Mouse (Mus musculus): ENCODE measurements around the gene Slc9a1. TPM values are rescaled to one million over a fixed set of nuclear protein-coding genes. Genes with fewer than 3 reads are reported as not detected.

Slc9a1 gene
- polyA plus RNA-seq, 1 experiment from 2014 or later: 9.4 TPM

- Histone ChIP-seq H3K4me2 (no peak overlapping the region), H3K27ac (no peak overlapping the region), H3K9ac (no peak overlapping the region), H3K4me3 (no peak overlapping the region), H3K27me3 (no peaks in the 10 kb centered on the region), H3K4me1 (no peaks in the 10 kb centered on the region), H3K36me3 (no peaks in the 10 kb centered on the region), H3K9me3 (no peaks in the 10 kb centered on the region)
- WGBS: 67% methylated on average over 4 of the region's 4 CpGs
- no peak for ATAC-seq (ENCODE audit: insufficient number of reproducible peaks, insufficient read depth, low FRiP score, low TSS enrichment, low read depth)
Observed at GRCm38 (mm10) chr4:133347624-133348023, 21.9 kb upstream of the Slc9a1 start.

DNA sequence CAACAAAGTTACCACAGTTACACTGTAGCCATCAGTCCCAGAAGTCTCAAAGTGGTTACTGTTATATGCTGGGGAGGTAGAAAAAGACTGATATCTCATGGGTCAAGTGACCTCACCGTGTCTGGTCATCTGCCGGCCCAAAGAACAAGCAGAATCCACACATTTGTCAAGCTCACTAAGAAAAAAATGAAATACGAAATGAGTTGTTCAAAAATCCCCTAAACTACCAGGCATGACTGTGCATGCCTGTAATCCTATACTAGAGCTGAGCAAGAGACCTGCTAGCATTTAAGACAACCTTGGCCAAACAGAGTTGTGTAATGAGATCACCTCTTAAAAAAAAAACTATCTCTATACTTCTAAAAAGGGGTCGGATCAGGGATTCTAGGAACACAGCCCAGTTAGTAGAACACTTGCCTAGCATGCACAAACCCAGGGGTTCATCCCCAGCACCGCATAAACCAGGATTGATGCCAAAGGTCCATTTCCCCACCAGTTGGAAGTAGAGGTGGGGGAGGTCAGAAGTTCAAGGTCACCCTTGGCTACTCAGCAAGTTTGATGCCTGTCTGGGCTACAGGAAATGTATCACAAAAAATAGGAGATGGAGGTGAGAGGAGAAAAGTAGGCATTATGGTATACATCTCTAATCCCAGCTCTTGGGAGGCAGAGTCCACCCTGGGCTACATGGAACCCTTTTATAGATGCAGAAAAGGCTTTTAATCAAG is 21.3 kb upstream of the Slc9a1 start:
- no peaks in the 10 kb centered on the region for H3K27me3 ChIP-seq
- no peak overlapping the region for H3K4me3 ChIP-seq
- no peaks in the 10 kb centered on the region for H3K9me3 ChIP-seq
- H3K27ac ChIP-seq: no peak overlapping the region
- no peak for ATAC-seq (ENCODE audit: insufficient number of reproducible peaks, insufficient read depth, low FRiP score, low TSS enrichment, low read depth)
- H3K9ac ChIP-seq: no peak overlapping the region
- H3K4me2 ChIP-seq: no peak overlapping the region
- H3K36me3 ChIP-seq: no peaks in the 10 kb centered on the region
- 74% methylated on average over 5 of the region's 5 CpGs for WGBS
- H3K4me1 ChIP-seq: no peaks in the 10 kb centered on the region

- Histone ChIP-seq H3K9ac (no peak overlapping the region), H3K9me3 (no peaks in the 10 kb centered on the region), H3K4me2 (no peak overlapping the region), H3K36me3 (no peaks in the 10 kb centered on the region), H3K4me3 (no peak overlapping the region), H3K4me1 (no peaks in the 10 kb centered on the region), H3K27ac (no peak overlapping the region), H3K27me3 (no peaks in the 10 kb centered on the region)
- no peak for ATAC-seq (ENCODE audit: insufficient number of reproducible peaks, insufficient read depth, low FRiP score, low TSS enrichment, low read depth)
- WGBS: 75% methylated on average over 10 of the region's 10 CpGs
Observed at GRCm38 (mm10) chr4:133352797-133353196, 16.7 kb upstream of the Slc9a1 start.

DNA sequence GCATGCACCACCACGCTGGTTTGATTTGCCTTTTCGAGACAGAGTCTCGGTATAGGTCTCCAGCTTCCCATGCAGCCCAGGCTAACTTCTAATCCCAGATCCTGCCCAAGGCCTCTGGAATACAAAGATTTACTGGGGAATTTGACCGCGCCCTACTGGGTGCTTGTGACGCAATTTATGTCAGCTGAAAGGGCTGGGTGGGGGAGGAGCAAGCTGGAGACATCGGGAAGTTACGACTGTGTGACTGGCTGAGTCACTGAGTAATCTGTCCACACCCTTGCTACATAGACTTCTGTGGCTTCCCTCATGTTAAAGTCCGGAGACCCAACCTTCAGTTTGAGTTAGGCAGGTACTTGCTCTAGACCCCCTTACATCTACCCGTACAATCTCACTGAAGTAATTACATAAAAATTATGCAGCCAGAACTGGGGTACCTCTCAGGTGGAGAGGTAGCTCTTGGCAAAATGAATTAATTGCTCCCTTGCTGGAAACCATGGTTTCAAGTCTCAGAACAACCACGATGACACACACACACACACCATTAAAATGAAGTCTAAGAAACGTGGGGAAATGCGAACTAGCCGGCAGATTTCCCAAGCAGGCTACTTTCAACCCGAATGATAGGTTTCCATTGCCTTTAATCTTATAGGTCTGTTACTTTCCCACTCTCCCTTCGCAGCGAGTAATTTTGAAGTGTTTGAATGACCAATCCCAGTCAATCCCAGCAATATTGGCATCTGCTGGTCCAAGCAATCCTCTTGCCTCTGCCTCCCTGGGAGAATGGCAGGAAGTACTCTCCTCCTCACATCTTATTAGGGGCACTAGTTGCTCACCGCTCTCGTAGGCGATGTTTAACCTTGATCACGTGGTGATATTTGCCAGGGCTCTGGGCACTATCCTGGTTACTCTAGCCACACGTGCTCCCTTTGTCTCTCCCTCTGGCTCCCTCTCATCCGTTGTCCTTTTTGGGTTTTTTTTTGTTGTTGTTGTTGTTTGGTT is 15.8 kb upstream of the Slc9a1 start, which contains the start of gene Wdtc1:
Wdtc1 (minus strand) TSS at position 115 of the 999 bp plus-strand sequence.
- Histone ChIP-seq H3K9me3 (no peaks in the 10 kb centered on the region), H3K4me2 (no peak within 1 kb of the TSS), H3K4me3 (no peak within 1 kb of the TSS), H3K27me3 (no peaks in the 10 kb centered on the region), H3K36me3 (no peaks in the 10 kb centered on the region), H3K9ac (no peak within 1 kb of the TSS), H3K27ac (no peak within 1 kb of the TSS), H3K4me1 (no peaks in the 10 kb centered on the region)
- WGBS: 87% methylated on average over 23 of the region's 23 CpGs
- ATAC-seq (ENCODE audit: insufficient number of reproducible peaks, insufficient read depth, low FRiP score, low TSS enrichment, low read depth): 0 out of 2 replicates have a peak, but pooled peaks have one; percentile 15

DNA sequence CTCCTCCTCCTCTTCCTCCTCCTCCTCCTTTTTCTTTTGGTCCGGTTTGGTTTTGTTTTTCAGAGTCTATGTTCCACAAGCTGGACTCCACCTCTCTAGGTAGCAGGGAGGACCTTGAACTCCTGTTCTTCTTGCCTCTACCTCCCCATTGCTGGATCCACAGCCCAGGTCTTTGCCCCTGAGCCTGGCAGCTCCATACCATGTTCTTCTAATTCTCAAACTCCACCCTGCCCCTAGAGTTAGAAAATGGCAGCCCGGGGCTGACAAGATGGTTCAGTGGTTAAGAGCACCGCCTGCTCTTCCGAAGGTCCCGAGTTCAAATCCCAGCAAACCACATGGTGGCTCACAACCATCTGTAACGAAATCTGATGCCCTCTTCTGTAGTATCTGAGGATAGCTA is 14.9 kb upstream of the Slc9a1 start:
- Histone ChIP-seq H3K36me3 (no peaks in the 10 kb centered on the region), H3K9me3 (no peaks in the 10 kb centered on the region), H3K4me1 (no peaks in the 10 kb centered on the region), H3K9ac (no peak overlapping the region), H3K4me3 (no peak overlapping the region), H3K27ac (no peak overlapping the region), H3K27me3 (no peaks in the 10 kb centered on the region), H3K4me2 (no peak overlapping the region)
- ATAC-seq (ENCODE audit: insufficient number of reproducible peaks, insufficient read depth, low FRiP score, low TSS enrichment, low read depth): no peak
- WGBS: 92% methylated on average over 6 of the region's 6 CpGs

DNA sequence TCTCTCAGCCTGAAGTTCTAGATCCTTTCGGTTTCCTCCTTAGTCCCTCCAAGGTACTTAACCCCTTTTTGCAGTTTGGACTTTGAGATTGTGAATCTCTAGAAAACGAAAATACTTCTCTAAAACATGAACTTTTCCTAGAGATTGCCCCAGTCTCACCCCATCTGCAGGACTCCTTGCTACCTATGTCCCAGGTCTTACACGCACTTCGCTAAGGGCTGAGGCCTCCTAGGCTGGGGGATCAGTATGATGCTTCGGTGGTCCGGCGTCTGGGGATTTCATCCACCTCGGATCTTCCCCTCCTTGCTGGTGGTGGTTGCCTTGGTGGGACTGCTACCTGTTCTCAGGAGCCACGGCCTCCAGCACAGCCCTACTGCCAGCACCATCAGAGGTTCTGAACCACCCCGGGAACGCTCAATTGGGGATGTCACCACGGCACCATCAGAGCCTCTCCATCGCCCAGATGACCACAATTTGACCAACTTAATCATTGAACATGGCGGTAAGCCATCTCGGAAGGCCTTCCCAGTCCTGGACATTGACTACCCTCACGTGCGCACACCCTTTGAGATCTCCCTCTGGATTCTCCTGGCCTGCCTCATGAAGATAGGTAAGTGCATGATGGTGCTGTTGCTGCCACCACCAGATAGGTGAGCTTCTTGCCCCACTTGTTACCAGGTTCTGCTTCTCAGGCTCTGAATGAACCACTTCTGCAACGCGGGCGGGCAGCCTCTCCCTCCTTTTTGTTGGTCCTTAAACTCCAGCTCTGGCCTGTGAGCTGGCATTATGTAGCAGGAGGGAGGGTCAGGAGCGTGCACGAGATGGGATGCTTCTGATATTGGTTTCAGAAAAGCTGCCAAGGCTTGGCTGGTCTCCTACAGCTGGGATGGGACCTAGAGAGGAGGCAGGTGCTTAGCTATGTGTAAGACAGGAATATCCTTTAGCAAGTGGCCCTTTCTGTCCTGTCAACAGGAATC is 1.1 kb downstream of the Slc9a1 start:
- Histone ChIP-seq H3K4me1 (peaks cover 51% of the 10 kb centered on the region), H3K9me3 (no peaks in the 10 kb centered on the region), H3K27ac (peak overlapping the region; percentile 81; the same call in 1 of the 2 replicates), H3K9ac (peak overlapping the region; percentile 95), H3K4me3 (peak overlapping the region; percentile 80), H3K4me2 (peak overlapping the region; percentile 74), H3K27me3 (no peaks in the 10 kb centered on the region), H3K36me3 (peaks cover 8% of the 10 kb centered on the region)
- no peak for ATAC-seq (ENCODE audit: insufficient number of reproducible peaks, insufficient read depth, low FRiP score, low TSS enrichment, low read depth)
- 73% methylated on average over 22 of the region's 22 CpGs for WGBS

DNA sequence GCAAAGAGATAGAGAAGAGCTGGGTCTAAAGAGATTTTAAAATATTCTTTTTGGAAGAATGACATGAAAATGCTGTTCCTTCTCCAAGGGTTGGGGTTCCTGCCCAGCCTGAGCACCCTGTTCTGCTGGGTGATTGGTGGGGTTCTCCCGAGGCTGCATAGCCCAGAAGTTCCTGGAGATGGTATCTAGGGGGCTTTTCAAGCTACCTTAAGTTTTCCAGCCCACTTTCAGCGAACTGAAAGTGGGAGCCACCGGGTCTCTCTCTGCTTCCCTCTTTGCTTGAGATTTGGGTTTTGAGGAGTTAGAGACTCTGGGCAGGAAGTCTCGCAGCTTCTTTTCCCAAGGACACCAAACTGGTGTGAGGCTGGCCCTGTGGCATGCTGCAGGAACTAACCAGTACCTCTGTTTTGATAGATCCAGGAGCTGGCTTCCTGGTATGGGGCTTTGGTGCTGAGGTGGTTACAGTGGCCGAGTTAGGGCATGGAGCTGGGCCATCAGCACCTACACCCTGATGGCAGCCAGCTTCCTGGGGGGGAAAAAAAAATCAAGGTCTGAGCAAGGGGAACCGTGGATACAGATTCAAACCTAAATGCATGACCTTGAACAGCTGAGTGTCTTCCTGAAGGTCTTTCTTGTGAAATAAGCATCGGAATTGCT is 2.2 kb downstream of the Slc9a1 start:
- Histone ChIP-seq H3K27me3 (no peaks in the 10 kb centered on the region), H3K9ac (peak overlapping the region; percentile 95), H3K36me3 (peaks cover 8% of the 10 kb centered on the region), H3K4me3 (peak overlapping the region; percentile 80), H3K9me3 (no peaks in the 10 kb centered on the region), H3K4me2 (peak overlapping the region; percentile 74), H3K4me1 (peaks cover 59% of the 10 kb centered on the region), H3K27ac (no peak overlapping the region)
- ATAC-seq (ENCODE audit: insufficient number of reproducible peaks, insufficient read depth, low FRiP score, low TSS enrichment, low read depth): no peak
- 73% methylated on average over 7 of the region's 7 CpGs for WGBS

DNA sequence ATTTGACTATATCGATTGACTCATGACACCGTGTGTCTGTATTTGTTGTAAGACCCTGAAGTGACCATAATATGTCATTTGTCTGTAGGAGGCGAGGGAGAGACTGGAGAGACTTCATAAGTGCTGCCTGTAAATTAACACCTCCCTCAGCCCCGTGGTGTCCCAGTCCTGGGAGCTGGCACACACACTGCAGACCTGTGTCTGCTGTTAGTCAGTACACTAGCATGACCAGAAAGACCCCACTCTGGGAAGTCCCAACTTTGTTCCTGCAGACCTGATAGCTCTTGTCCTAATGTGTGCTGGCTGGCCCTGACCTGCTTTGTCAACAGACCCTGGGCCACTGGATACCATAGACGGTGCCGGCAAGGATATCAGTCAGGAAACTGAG is 2.8 kb downstream of the Slc9a1 start:
- peaks cover 64% of the 10 kb centered on the region for H3K4me1 ChIP-seq
- H3K27ac ChIP-seq: no peak overlapping the region
- H3K4me3 ChIP-seq: peak overlapping the region; percentile 80
- peaks cover 8% of the 10 kb centered on the region for H3K36me3 ChIP-seq
- H3K27me3 ChIP-seq: no peaks in the 10 kb centered on the region
- 71% methylated on average over 6 of the region's 6 CpGs for WGBS
- peak overlapping the region; percentile 95 for H3K9ac ChIP-seq
- H3K9me3 ChIP-seq: no peaks in the 10 kb centered on the region
- H3K4me2 ChIP-seq: peak overlapping the region; percentile 74
- no peak for ATAC-seq (ENCODE audit: insufficient number of reproducible peaks, insufficient read depth, low FRiP score, low TSS enrichment, low read depth)

DNA sequence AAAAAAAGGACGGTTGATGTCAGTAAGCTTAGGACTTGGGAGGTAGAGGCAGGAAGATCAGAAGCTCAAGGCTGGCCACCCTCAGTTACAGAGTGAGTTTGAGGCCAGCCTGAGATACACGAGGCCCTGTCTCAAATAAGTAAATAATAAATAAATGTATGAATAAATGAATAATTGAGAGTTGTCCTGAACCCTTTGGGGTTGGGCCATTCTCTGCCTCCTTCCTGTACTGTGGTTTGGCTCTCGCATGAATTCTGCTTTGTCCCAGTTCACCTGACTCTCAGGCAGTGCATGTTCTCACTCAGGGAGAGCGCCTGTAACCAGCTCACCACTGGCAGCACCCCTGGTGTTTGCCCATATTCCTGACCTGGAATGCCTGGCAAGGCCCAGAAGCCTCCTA is 4.5 kb downstream of the Slc9a1 start:
- Histone ChIP-seq H3K27ac (no peak overlapping the region), H3K4me2 (no peak overlapping the region), H3K4me3 (no peak overlapping the region), H3K36me3 (peaks cover 8% of the 10 kb centered on the region), H3K9ac (no peak overlapping the region), H3K27me3 (no peaks in the 10 kb centered on the region), H3K9me3 (no peaks in the 10 kb centered on the region), H3K4me1 (peaks cover 82% of the 10 kb centered on the region)
- ATAC-seq (ENCODE audit: insufficient number of reproducible peaks, insufficient read depth, low FRiP score, low TSS enrichment, low read depth): no peak
- 78% methylated on average over 4 of the region's 4 CpGs for WGBS

DNA sequence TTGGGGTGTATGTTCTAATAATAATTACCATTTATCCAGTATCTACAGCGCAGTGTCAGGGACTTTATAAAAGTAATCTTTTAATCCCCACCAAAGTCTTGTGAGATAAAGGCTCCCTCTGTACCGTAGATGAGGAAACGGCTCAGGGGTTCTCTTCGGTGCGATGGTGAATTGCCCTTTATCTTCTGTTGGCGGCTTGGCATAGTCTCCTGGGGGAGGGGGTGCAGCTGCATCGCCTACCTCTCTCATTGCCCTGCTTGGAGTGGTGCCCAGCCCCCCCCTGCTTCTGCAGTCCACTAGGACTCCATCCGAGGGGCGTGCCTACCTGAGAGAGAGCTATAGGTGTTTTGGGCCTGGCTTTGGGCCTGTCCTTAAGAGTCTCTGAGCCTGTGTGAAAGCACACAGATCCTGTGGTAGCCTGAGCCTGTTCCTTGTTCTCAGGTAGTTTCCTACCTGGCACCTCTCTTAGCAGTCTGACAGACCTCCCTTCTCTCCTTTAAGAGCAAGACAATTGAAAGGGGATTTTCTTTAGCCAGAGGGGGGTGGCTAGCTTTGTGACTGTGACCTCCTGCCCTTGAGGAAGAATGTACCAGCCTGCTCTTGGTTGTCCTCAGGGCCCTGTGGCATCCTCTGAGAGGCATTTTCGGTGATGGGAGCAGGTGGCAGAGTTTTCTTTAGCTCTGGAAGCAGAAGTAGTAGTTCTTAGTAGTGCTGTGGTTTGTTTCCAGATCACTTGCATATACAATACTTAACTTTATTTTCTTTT is 6.5 kb downstream of the Slc9a1 start:
- ATAC-seq (ENCODE audit: insufficient number of reproducible peaks, insufficient read depth, low FRiP score, low TSS enrichment, low read depth): no peak
- no peaks in the 10 kb centered on the region for H3K9me3 ChIP-seq
- no peaks in the 10 kb centered on the region for H3K27me3 ChIP-seq
- H3K27ac ChIP-seq: no peak overlapping the region
- peak overlapping the region; percentile 44; the same call in 1 of the 2 replicates for H3K9ac ChIP-seq
- H3K36me3 ChIP-seq: peaks cover 8% of the 10 kb centered on the region
- H3K4me1 ChIP-seq: peaks cover 92% of the 10 kb centered on the region
- 59% methylated on average over 10 of the region's 10 CpGs for WGBS
- no peak overlapping the region for H3K4me3 ChIP-seq
- H3K4me2 ChIP-seq: no peak overlapping the region

Measured in embryonic facial prominence, embryonic 13.5 days (tissue).